Mouse (Mus musculus) bone marrow, adult 2 months (tissue): ENCODE results near the gene Ythdc1. TPM values are rescaled to one million over a fixed set of nuclear protein-coding genes. Genes with fewer than 3 reads are reported as not detected.

Experiments
- H3K27ac ChIP-seq: fragments of 200-500 bp; 2 replicates; pipeline ENCODE4 v1.5.1; 2012; ENCODE audit warnings: low read depth, mild to moderate bottlenecking, control low read depth, inconsistent platforms, low read length; ENCODE audit not compliant: control insufficient read depth, poor library complexity, insufficient read depth
- H3K4me1 ChIP-seq: fragments of 200-500 bp; 2 replicates; pipeline ENCODE4 v1.6.1; 2011; ENCODE audit warnings: low read length; ENCODE audit not compliant: control insufficient read depth, insufficient read depth
- H3K4me3 ChIP-seq: fragments of 200-500 bp; replicated peaks from 2 replicates; pipeline ENCODE3; 2011; ENCODE audit warnings: mild to moderate bottlenecking, low read depth, low read length, control low read depth; ENCODE audit not compliant: control insufficient read depth
- CTCF ChIP-seq: fragments of 200-500 bp; IDR thresholded peaks from 2 replicates; pipeline ENCODE4 v1.5.1; 2011; ENCODE audit warnings: low read length, control low read depth; ENCODE audit not compliant: control insufficient read depth, insufficient read depth
- POLR2A ChIP-seq: fragments of 200-500 bp; IDR thresholded peaks from 2 replicates; pipeline ENCODE4 v1.6.1; 2011; ENCODE audit warnings: low read depth, mild to moderate bottlenecking, control low read depth, low read length, borderline replicate concordance; ENCODE audit not compliant: control insufficient read depth
- WGBS: fragments of 180-500 bp; shearing (Covaris S2); methylation state at CpG from one replicate; pipeline ENCODE4 v1.1.7; 2018; 5-methylcytosine and 5-hydroxymethylcytosine counted together
- polyA plus RNA-seq: library from polyadenylated mRNA; stranded (reverse); fragments of >200 nt; gene quantifications from 2 replicates; pipeline ENCODE4 v1.2.4, GENCODE M21; 2011; ENCODE audit warnings: low replicate concordance; ENCODE audit not compliant: missing spikeins, insufficient read depth, insufficient read length

Gene Ythdc1
- polyA plus RNA-seq, result 51.2 and 92.2 TPM in 2 replicates

- under 1% methylated on average over 108 of the region's 111 CpGs for WGBS
- peaks cover 1% of the 10 kb centered on the region; the same call in 1 of the 2 replicates for H3K4me1 ChIP-seq
- TF ChIP-seq POLR2A, result peak; percentile 97
- no peak for TF ChIP-seq CTCF
- peak within 1 kb of the TSS; percentile 100 for H3K27ac ChIP-seq
- H3K4me3 ChIP-seq, result peak within 1 kb of the TSS; percentile 100
These were observed at the start of gene Ythdc1 for GRCm38 (mm10) chr5:86803962-86804940. Ythdc1 (plus strand) TSS chr5:86804221.

GRCm38 (mm10) chr5:86769015-86769658 is 34.9 kb upstream of the Ythdc1 start:
- H3K4me1 ChIP-seq, result no peaks in the 10 kb centered on the region
- 57% methylated on average over 3 of the region's 3 CpGs for WGBS
- no peak overlapping the region for H3K4me3 ChIP-seq
- TF ChIP-seq CTCF, result no peak
- TF ChIP-seq POLR2A, result no peak
- H3K27ac ChIP-seq, result no peak overlapping the region

- TF ChIP-seq CTCF (no peak), POLR2A (no peak)
- no peaks in the 10 kb centered on the region for H3K4me1 ChIP-seq
- no peak overlapping the region for H3K27ac ChIP-seq
- no peak overlapping the region for H3K4me3 ChIP-seq
These were observed 33.0 kb upstream of the Ythdc1 start for GRCm38 (mm10) chr5:86771010-86771409.

- H3K27ac ChIP-seq, result no peak overlapping the region
- TF ChIP-seq POLR2A (no peak), CTCF (no peak)
- H3K4me3 ChIP-seq, result no peak overlapping the region
- no peaks in the 10 kb centered on the region for H3K4me1 ChIP-seq
- WGBS, result 84% methylated on average over 5 of the region's 5 CpGs
These were observed 27.1 kb upstream of the Ythdc1 start for GRCm38 (mm10) chr5:86776941-86777340.

GRCm38 (mm10) chr5:86778471-86778870 is 25.6 kb upstream of the Ythdc1 start:
- WGBS, result 67% methylated on average over 1 of the region's 1 CpGs
- Histone ChIP-seq H3K4me1 (no peaks in the 10 kb centered on the region), H3K4me3 (no peak overlapping the region), H3K27ac (no peak overlapping the region)
- TF ChIP-seq CTCF (no peak), POLR2A (no peak)

- TF ChIP-seq POLR2A, result no peak
- TF ChIP-seq CTCF, result no peak
- no peak overlapping the region for H3K27ac ChIP-seq
- H3K4me3 ChIP-seq, result no peak overlapping the region
- H3K4me1 ChIP-seq, result no peaks in the 10 kb centered on the region
- WGBS, result 68% methylated on average over 8 of the region's 8 CpGs
These were observed 21.0 kb upstream of the Ythdc1 start for GRCm38 (mm10) chr5:86783059-86783458.

GRCm38 (mm10) chr5:86784205-86784604 is 19.8 kb upstream of the Ythdc1 start:
- H3K4me1 ChIP-seq, result no peaks in the 10 kb centered on the region
- H3K27ac ChIP-seq, result no peak overlapping the region
- H3K4me3 ChIP-seq, result no peak overlapping the region
- WGBS, result 71% methylated on average over 1 of the region's 1 CpGs
- no peak for TF ChIP-seq CTCF
- TF ChIP-seq POLR2A, result no peak

- H3K4me1 ChIP-seq, result no peaks in the 10 kb centered on the region
- 73% methylated on average over 1 of the region's 1 CpGs for WGBS
- no peak overlapping the region for H3K4me3 ChIP-seq
- TF ChIP-seq CTCF, result no peak
- H3K27ac ChIP-seq, result no peak overlapping the region
These were observed 17.2 kb upstream of the Ythdc1 start for GRCm38 (mm10) chr5:86786798-86787197.
